Mouse (Mus musculus) heart, postnatal 0 days (tissue): Measurements from ENCODE around the gene Atat1.

Experiments
- CTCF ChIP-seq: IDR thresholded peaks from 2 replicates; pipeline ENCODE4 v1.5.1; 2016; ENCODE audit warnings: antibody characterized with exemption, control low read depth, low read depth
- EP300 ChIP-seq: IDR thresholded peaks from 2 replicates; pipeline ENCODE4 v1.6.1; 2016; ENCODE audit warnings: antibody characterized with exemption, low read depth

DNA sequence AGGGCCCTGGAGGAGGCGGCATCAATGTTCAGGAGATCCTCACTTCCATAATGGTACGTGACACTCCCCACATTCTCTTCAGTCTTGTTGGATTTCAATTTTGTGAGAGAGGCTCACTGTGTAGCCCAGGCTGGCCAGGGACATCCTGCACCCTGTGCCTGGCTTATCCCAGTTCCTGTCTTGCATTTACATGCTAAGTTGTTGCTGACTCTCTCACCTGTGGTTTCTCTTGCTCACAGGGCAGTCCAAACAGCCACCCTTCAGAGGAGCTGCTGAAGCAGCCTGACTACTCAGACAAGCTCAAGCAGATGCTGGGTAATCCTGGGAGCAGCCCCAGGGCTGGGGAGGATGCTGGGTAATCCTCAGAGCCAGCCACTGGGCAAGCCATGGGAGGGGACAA is 19.7 kb upstream of the Atat1 start:
- no peak for TF ChIP-seq CTCF
- TF ChIP-seq EP300, result no peak
